ENCODE assay signal across 8 mouse cellular contexts in genomic region chr6:12350753-12351152, GRCm38 (mm10).
DNase-seq lines count a peak whose midpoint lies in the region; ATAC-seq and TF ChIP-seq lines count a peak whose summit lies in the region.

No protein-coding gene starts in this region.

- no peak overlapping the region for H3K27ac ChIP-seq in forebrain, postnatal 0 days (ENCODE audit: low read depth, low read length)

- H3K4me3 ChIP-seq in lung, adult 2 months (replicated peaks; ENCODE audit: extremely low read depth, low read depth, low read length) = peak overlapping the region; percentile 29
- no peak overlapping the region for H3K4me3 ChIP-seq in forebrain, postnatal 0 days (ENCODE audit: low read depth, low read length)

- TF ChIP-seq POLR2A in lung, adult 2 months (IDR thresholded peaks at IDR 0.05; ENCODE audit: borderline replicate concordance, extremely low read depth, low read depth, low read length) = no peak

- no peaks in the 10 kb centered on the region for H3K9me3 ChIP-seq in forebrain, postnatal 0 days (ENCODE audit: low read length)

- no peaks in the 10 kb centered on the region for H3K4me1 ChIP-seq in lung, adult 2 months (ENCODE audit: control insufficient read depth, insufficient read depth, low read length)
- no peaks in the 10 kb centered on the region for H3K4me1 ChIP-seq in forebrain, postnatal 0 days (ENCODE audit: insufficient read depth)

- DNase-seq in heart, adult 8-10 months (ENCODE audit: low spot score) = peak; percentile 31
- no peak for DNase-seq in heart, postnatal 36 days
- DNase-seq in lung, adult 2 months = no peak
- DNase-seq in lung, postnatal 4 days = no peak
- peak; percentile 80 for DNase-seq in forebrain, postnatal 0 days
- peak; percentile 5 for DNase-seq in retina, postnatal 7 days (ENCODE audit: low read depth, low spot score)
- no peak for DNase-seq in spleen, postnatal 14 days (ENCODE audit: low spot score in 2 of 2)

- no peaks in the 10 kb centered on the region for H3K36me3 ChIP-seq in forebrain, postnatal 0 days (ENCODE audit: insufficient read depth)

- peak; percentile 66 for ATAC-seq in forebrain, postnatal 0 days
- no peak for ATAC-seq in granulocyte monocyte progenitor cell, adult 5-6 weeks (replicated peaks; ENCODE audit: poor library complexity, severe bottlenecking)

- 18% methylated on average over 5 of the region's 5 CpGs for WGBS in lung, adult 2 months
- WGBS in forebrain, postnatal 0 days = 21% methylated on average over 5 of the region's 5 CpGs

- TF ChIP-seq CTCF in lung, adult 2 months (IDR thresholded peaks at IDR 0.05; ENCODE audit: insufficient read depth, low read length) = no peak
- peak; percentile 69 for TF ChIP-seq CTCF in forebrain, postnatal 0 days (IDR thresholded peaks at IDR 0.05; ENCODE audit: low read depth)

- peak overlapping the region; percentile 15 for H3K4me2 ChIP-seq in forebrain, postnatal 0 days (ENCODE audit: low read depth)

- H3K9ac ChIP-seq in forebrain, postnatal 0 days = no peak overlapping the region

- intact Hi-C loops in heart, postnatal 36 days (cut with DNase I) = loop anchor here (1.0 to 2.0 kb wide), 3 partner anchors 398 to 802 kb away; partner anchors contain the start of gene Thsd7a

- H3K27me3 ChIP-seq in forebrain, postnatal 0 days (ENCODE audit: insufficient read depth, low read length) = no peaks in the 10 kb centered on the region

Comparison
In these comparisons a context has a peak if more than half of its experiments do, and no peak if none do; other contexts are left out.
1. DNase-seq: peak in heart, adult 8-10 months (single experiment), forebrain, postnatal 0 days (single experiment) and retina, postnatal 7 days (single experiment); none in heart, postnatal 36 days (0 of 2), lung, adult 2 months (single experiment), lung, postnatal 4 days (0 of 2) and spleen, postnatal 14 days (0 of 2).